Mouse (Mus musculus) lung, postnatal 0 days (tissue): Measurements from ENCODE around the gene Olfm2. TPM values are rescaled to one million over a fixed set of nuclear protein-coding genes. Genes with fewer than 3 reads are reported as not detected.

Experiments
- ATAC-seq: fragments of 200-750 bp; cut with Nextera tagmentation; 2 replicates; pipeline ENCODE4 v1.8.0; 2017; ENCODE audit warnings: moderate library complexity
- DNase-seq: peaks from one replicate; pipeline ENCODE4 v3.0.0-alpha.2; 2016; ENCODE audit warnings: low spot score
- H3K27ac ChIP-seq: fragments of 300-500 bp; sonication (generic); 2 replicates; pipeline ENCODE4 v1.5.1; 2014; ENCODE audit warnings: antibody characterized with exemption, mild to moderate bottlenecking, low read length, mixed read lengths
- H3K27me3 ChIP-seq: fragments of 300-500 bp; sonication (generic); replicated peaks from 2 replicates; pipeline ENCODE4 v1.6.1; 2014; ENCODE audit warnings: low read length, mixed read lengths; ENCODE audit not compliant: insufficient read depth
- H3K36me3 ChIP-seq: fragments of 300-500 bp; sonication (generic); 2 replicates; pipeline ENCODE4 v1.6.1; 2014; ENCODE audit warnings: low read length, mixed read lengths; ENCODE audit not compliant: insufficient read depth
- H3K4me1 ChIP-seq: fragments of 300-500 bp; sonication (generic); 2 replicates; pipeline ENCODE4 v1.6.1; 2014; ENCODE audit warnings: antibody characterized with exemption, low read depth, low read length, mixed read lengths; ENCODE audit not compliant: insufficient read depth
- H3K4me2 ChIP-seq: fragments of 300-500 bp; sonication (generic); replicated peaks from 2 replicates; pipeline ENCODE4 v1.6.1; 2014; ENCODE audit warnings: low read depth, mild to moderate bottlenecking, low read length, moderate library complexity, mixed read lengths
- H3K4me3 ChIP-seq: fragments of 300-500 bp; sonication (generic); 2 replicates; pipeline ENCODE4 v1.5.1; 2014; ENCODE audit warnings: low read depth, low read length
- H3K9ac ChIP-seq: fragments of 300-500 bp; sonication (generic); replicated peaks from 2 replicates; pipeline ENCODE4 v1.6.1; 2014; ENCODE audit warnings: low read depth, mild to moderate bottlenecking
- H3K9me3 ChIP-seq: fragments of 300-500 bp; sonication (generic); 2 replicates; pipeline ENCODE4 v1.6.1; 2016; ENCODE audit warnings: low read length, mixed read lengths
- CTCF ChIP-seq: IDR thresholded peaks from 2 replicates; pipeline ENCODE4 v1.5.1; 2016; ENCODE audit warnings: antibody characterized with exemption, mild to moderate bottlenecking
- EP300 ChIP-seq: IDR thresholded peaks from 2 replicates; pipeline ENCODE4 v1.6.1; 2016; ENCODE audit warnings: antibody characterized with exemption, mild to moderate bottlenecking, control low read depth
- WGBS: fragments of 180-500 bp; shearing (Covaris S2); extraction: QIAGEN DNeasy Blood & Tissue Kit; methylation state at CpG from one replicate; pipeline ENCODE4 v1.1.7; 2014; 5-methylcytosine and 5-hydroxymethylcytosine counted together
- polyA plus RNA-seq: library from polyadenylated mRNA; unstranded; fragments of >200 nt; fragmentation: Nextera tagmentation; extraction: Ambion mirVana; gene quantifications from 2 replicates; pipeline ENCODE4 v1.2.1, GENCODE M21; 2015

The Olfm2 gene
- polyA plus RNA-seq, 1 experiment from 2014 or later: 0.36 TPM

DNA sequence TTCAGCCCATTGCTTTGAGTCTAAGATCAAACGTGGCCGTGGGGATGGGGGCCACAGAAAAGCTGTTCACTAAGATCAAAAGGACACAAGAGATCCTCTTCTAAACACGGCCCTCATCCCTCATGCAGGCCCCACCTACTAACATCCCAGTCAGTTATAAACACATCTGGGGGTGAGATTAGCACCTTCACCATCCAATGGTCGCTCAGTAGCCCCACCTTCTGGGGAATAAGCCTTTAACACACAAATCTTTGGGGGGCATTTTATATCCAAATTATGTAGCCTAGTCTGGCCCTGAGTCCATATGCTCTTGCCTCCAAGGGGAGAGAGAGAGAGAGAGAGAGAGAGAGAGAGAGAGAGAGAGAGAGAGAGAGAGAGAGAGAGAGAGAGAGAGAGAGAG lies 40.2 kb downstream of the Olfm2 start:
- H3K36me3 ChIP-seq: no peaks in the 10 kb centered on the region
- no peak overlapping the region for H3K4me3 ChIP-seq
- H3K27me3 ChIP-seq: no peaks in the 10 kb centered on the region
- no peaks in the 10 kb centered on the region for H3K4me1 ChIP-seq
- no peak overlapping the region for H3K9ac ChIP-seq
- no peak overlapping the region for H3K27ac ChIP-seq
- 26% methylated on average over 4 of the region's 4 CpGs for WGBS
- DNase-seq: no peak
- no peak for ATAC-seq
- TF ChIP-seq CTCF: no peak
- TF ChIP-seq EP300: no peak
- no peaks in the 10 kb centered on the region for H3K9me3 ChIP-seq
- H3K4me2 ChIP-seq: no peak overlapping the region

DNA sequence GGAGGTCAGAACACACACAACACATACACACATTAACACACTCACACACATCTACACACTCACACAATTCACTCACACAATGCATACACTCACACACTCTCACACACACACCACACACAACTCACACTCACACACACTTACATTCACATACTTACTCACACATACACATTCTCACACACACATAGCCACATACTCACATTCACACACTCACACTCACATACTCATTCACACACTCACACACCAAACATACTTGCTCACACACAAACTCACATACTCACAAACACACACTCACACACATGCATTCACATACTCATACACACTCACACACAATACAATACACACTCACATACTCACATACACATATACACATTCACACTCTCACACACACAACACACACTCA lies 40.7 kb downstream of the Olfm2 start:
- Histone ChIP-seq H3K27me3 (no peaks in the 10 kb centered on the region), H3K4me2 (no peak overlapping the region), H3K9ac (no peak overlapping the region), H3K4me3 (no peak overlapping the region), H3K27ac (no peak overlapping the region), H3K9me3 (no peaks in the 10 kb centered on the region), H3K36me3 (no peaks in the 10 kb centered on the region), H3K4me1 (no peaks in the 10 kb centered on the region)
- DNase-seq: no peak
- ATAC-seq: no peak
- TF ChIP-seq EP300: no peak
- no peak for TF ChIP-seq CTCF

DNA sequence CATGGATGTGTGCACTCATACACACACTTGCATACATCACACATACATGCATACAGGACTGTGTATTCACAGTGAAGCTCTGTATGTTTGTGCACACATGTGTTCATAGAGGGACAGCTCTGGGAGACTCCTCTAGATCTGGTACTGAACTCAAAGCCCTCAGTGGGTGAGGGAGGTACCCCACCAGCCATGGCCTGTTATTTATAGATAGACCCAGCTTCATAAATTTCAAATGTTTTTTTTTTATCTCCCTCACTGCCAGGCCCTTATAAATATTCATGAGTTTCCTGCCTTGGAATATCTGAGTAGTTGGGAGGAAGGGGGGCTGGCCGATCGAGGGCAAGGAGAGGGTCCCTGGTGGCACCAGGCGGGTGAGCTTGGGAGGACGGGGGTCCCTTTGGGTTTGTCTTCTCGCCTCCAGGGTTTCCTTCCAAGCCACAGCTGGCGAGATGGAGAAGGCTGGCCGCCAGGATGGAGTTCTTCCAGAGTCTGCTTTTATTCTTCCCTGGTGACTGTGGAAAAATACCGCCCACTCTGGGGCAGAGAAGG lies 42.2 kb downstream of the Olfm2 start:
- TF ChIP-seq CTCF: no peak
- no peak for TF ChIP-seq EP300
- no peak overlapping the region for H3K4me2 ChIP-seq
- no peak overlapping the region for H3K9ac ChIP-seq
- DNase-seq (no peak), ATAC-seq (no peak)
- no peaks in the 10 kb centered on the region for H3K4me1 ChIP-seq
- 55% methylated on average over 8 of the region's 8 CpGs for WGBS
- H3K36me3 ChIP-seq: no peaks in the 10 kb centered on the region
- H3K27me3 ChIP-seq: no peaks in the 10 kb centered on the region
- no peak overlapping the region for H3K27ac ChIP-seq
- H3K4me3 ChIP-seq: no peak overlapping the region
- no peaks in the 10 kb centered on the region for H3K9me3 ChIP-seq

DNA sequence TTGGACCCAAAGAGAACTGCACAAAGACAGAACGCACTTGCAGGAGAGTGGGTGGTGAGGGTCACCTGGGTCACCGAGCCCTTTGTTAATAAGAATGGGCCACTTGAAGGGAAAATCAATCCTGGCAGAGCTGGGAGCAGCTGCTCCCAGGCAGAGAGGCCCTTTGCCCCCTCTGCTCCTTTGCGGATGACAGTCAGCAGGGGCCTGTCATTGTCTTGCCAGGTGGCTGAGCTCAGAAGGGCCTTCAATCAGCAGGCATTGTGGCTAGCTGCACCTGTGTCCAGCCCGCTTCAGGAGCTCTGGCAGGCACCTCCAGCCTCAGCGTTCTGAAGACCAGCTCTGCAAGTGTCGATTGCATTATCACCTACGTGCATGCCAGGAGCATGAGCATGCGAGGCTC lies 48.7 kb downstream of the Olfm2 start:
- Histone ChIP-seq H3K36me3 (no peaks in the 10 kb centered on the region), H3K9me3 (no peaks in the 10 kb centered on the region), H3K4me3 (no peak overlapping the region), H3K4me1 (no peaks in the 10 kb centered on the region), H3K4me2 (no peak overlapping the region), H3K27ac (no peak overlapping the region), H3K27me3 (0 out of 2 replicates have a peak, but pooled peaks cover 10% of the 10 kb centered on the region), H3K9ac (no peak overlapping the region)
- TF ChIP-seq EP300: no peak
- no peak for TF ChIP-seq CTCF
- 29% methylated on average over 8 of the region's 8 CpGs for WGBS
- no peak for DNase-seq
- ATAC-seq: no peak

DNA sequence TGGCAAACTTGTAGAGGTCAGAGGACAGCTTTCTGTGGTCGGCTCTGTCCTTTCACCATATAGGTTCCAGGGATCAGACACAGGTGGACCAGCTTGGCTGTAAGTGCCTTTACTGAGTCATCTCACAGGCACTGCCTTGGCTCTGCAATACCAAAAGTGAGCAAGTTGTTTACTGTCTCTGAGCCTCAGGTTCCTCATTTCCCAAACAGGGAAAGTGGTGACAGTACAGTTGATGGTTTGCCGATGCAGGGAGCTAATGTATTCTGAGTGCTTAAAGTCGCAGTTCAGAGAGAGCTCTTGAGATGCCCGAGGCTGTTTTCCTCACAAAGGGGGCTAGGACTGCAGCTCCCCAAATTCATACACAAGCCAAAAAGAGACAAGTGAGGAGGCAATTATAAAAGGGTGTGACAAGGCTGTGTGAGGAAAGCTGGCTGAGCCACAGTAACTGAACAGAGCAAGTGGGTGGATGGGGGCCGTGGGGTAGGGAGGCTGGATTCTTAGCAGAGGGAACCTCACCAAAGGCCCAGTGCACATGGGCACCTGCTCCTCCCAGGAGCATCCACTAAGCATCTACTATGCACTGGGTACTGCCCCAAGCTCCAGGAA lies 49.9 kb downstream of the Olfm2 start:
- no peak for DNase-seq
- 74% methylated on average over 5 of the region's 5 CpGs for WGBS
- H3K4me1 ChIP-seq: no peaks in the 10 kb centered on the region
- H3K4me3 ChIP-seq: no peak overlapping the region
- no peak overlapping the region for H3K4me2 ChIP-seq
- no peak overlapping the region for H3K9ac ChIP-seq
- TF ChIP-seq EP300 (no peak), CTCF (no peak)
- H3K36me3 ChIP-seq: no peaks in the 10 kb centered on the region
- ATAC-seq: no peak
- no peaks in the 10 kb centered on the region for H3K9me3 ChIP-seq
- 0 out of 2 replicates have a peak, but pooled peaks cover 10% of the 10 kb centered on the region for H3K27me3 ChIP-seq
- no peak overlapping the region for H3K27ac ChIP-seq

DNA sequence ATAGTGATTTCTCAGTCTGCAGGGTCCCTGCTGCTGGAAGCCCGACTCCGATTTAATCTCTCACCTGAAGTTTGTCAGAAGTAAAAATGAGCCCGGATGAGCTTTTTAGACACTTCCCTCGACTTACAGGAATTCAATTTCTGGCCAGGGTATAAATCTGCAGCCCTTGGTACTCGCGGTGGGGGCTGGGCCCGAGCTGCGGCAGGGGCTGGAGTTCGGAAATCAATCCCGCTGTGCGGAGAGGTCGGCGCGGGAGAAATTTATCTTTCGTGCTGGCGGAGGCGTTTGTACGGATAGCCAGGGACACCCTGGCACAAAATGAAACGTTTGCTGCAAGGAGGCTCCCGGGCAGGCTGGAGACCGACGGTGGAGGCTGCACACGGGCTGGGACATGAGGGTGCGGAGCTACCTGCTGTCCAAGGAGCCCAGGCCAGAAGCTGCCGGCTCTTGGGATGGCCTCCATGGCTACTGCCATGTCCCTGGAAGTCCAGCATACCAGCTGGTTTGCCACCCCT lies 51.4 kb downstream of the Olfm2 start:
- Histone ChIP-seq H3K9me3 (no peaks in the 10 kb centered on the region), H3K4me3 (peak overlapping the region; percentile 3; the same call in 1 of the 2 replicates), H3K36me3 (no peaks in the 10 kb centered on the region), H3K27me3 (0 out of 2 replicates have a peak, but pooled peaks cover 10% of the 10 kb centered on the region), H3K4me1 (no peaks in the 10 kb centered on the region), H3K27ac (no peak overlapping the region), H3K9ac (no peak overlapping the region), H3K4me2 (peak overlapping the region; percentile 49)
- TF ChIP-seq EP300 (no peak), CTCF (no peak)
- DNase-seq (no peak), ATAC-seq (no peak)
- WGBS: 5% methylated on average over 24 of the region's 25 CpGs
